9 mouse cellular contexts compared by ENCODE assay signal in genomic region chr11:4220443-4221400, GRCm38 (mm10). TPM values are rescaled to one million over a fixed set of nuclear protein-coding genes. Genes with fewer than 3 reads are reported as not detected.
DNase-seq lines count a peak whose midpoint lies in the region; ATAC-seq lines count a peak whose summit lies in the region.
"Had no signal": no experiment of that assay in that cellular context is flagged by ENCODE, and none has a peak within 500 bp of the region (broad histone marks: within the 10 kb centered on the region; RNA-seq: fewer than 3 reads in every experiment).

No protein-coding gene starts in this region.

- 55% methylated on average over 28 of the region's 28 CpGs for WGBS in intestine, embryonic 16.5 days
- WGBS in liver, embryonic 11.5 days, result 47% methylated on average over 28 of the region's 28 CpGs

- no peak overlapping the region for H3K27ac ChIP-seq in intestine, embryonic 16.5 days (ENCODE audit: low read length)
- no peak overlapping the region for H3K27ac ChIP-seq in liver, embryonic 11.5 days (ENCODE audit: low read depth, low read length)

- peak; percentile 55 for ATAC-seq in erythroid progenitor cell, adult 5-6 weeks (replicated peaks; ENCODE audit: low FRiP score, poor library complexity, severe bottlenecking)
- peak; percentile 17; the same call in 1 of the 2 replicates for ATAC-seq in intestine, embryonic 16.5 days
- no peak; the same call in 1 of the 2 replicates for ATAC-seq in liver, embryonic 11.5 days (replicated peaks; ENCODE audit: low FRiP score)

- H3K36me3 ChIP-seq in intestine, embryonic 16.5 days (ENCODE audit: control insufficient read depth, insufficient read depth, low read length), result no peaks in the 10 kb centered on the region
- H3K36me3 ChIP-seq in liver, embryonic 11.5 days (ENCODE audit: control insufficient read depth, insufficient read depth, low read length), result no peaks in the 10 kb centered on the region

- H3K4me3 ChIP-seq in intestine, embryonic 16.5 days (ENCODE audit: low read length), result no peak overlapping the region
- no peak overlapping the region for H3K4me3 ChIP-seq in liver, embryonic 11.5 days (ENCODE audit: low read depth, low read length)

- H3K9ac ChIP-seq in intestine, embryonic 16.5 days (ENCODE audit: low read depth, low read length), result no peak overlapping the region
- no peak overlapping the region for H3K9ac ChIP-seq in liver, embryonic 11.5 days (ENCODE audit: low read depth, low read length)

- peaks cover 9% of the 10 kb centered on the region; the same call in 1 of the 2 replicates for H3K4me1 ChIP-seq in intestine, embryonic 16.5 days (ENCODE audit: control insufficient read depth, insufficient read depth, low read length)
- peaks cover 26% of the 10 kb centered on the region for H3K4me1 ChIP-seq in liver, embryonic 11.5 days (replicated peaks; ENCODE audit: control insufficient read depth, insufficient read depth, low read length)

- H3K4me2 ChIP-seq in intestine, embryonic 16.5 days (ENCODE audit: low read depth, low read length), result no peak overlapping the region
- no peak overlapping the region for H3K4me2 ChIP-seq in liver, embryonic 11.5 days

- H3K9me3 ChIP-seq in intestine, embryonic 16.5 days (ENCODE audit: control insufficient read depth, low read length), result no peaks in the 10 kb centered on the region
- H3K9me3 ChIP-seq in liver, embryonic 11.5 days (ENCODE audit: control insufficient read depth, low read length), result no peaks in the 10 kb centered on the region

- DNase-seq in 3134 (ENCODE audit: extremely low read depth, insufficient read length, low spot score), result peak; percentile 69
- DNase-seq in CD8-positive naive resting alpha-beta T cell, adult 2 months (ENCODE audit: low read depth in 2 of 2, low spot score in 2 of 2), result peak; percentile 83 to 87
- DNase-seq in brain, adult 2 months (ENCODE audit: low read depth, low spot score), result peak; percentile 67
- peak; percentile 81 for DNase-seq in liver, embryonic 11.5 days (ENCODE audit: low spot score)
- peak; percentile 82 for DNase-seq in retina, embryonic 14.5 days (ENCODE audit: low spot score)
- DNase-seq in thymus, postnatal 36 days, result peak; percentile 81 to 87

- H3K27me3 ChIP-seq in intestine, embryonic 16.5 days (replicated peaks; ENCODE audit: control insufficient read depth, insufficient read depth, low read length), result no peaks in the 10 kb centered on the region
- peaks cover 5% of the 10 kb centered on the region; the same call in 1 of the 2 replicates for H3K27me3 ChIP-seq in liver, embryonic 11.5 days (replicated peaks; ENCODE audit: control insufficient read depth, insufficient read depth, low read length)

RNA-seq across cellular contexts. Expression of gene Castor1, which starts 2.7 kb away (rescaled TPM):
- total RNA-seq in erythroid progenitor cell, adult 5-6 weeks (2015; ENCODE audit: low replicate concordance), result not detected in 2 replicates
- 2.6 TPM in 1 of 2 replicates, not detected in the other for total RNA-seq in erythroid progenitor cell, adult 5-6 weeks (2017; ENCODE audit: low replicate concordance)
- polyA plus RNA-seq in intestine, embryonic 16.5 days (2015; fragmentation: Nextera tagmentation; extraction: Ambion mirVana), result 5.9 and 7.3 TPM in 2 replicates
- 2.0 and 2.4 TPM in 2 replicates for polyA plus RNA-seq in liver, embryonic 11.5 days (2014; fragmentation: Nextera tagmentation; extraction: Ambion mirVana)

RNA-seq across cellular contexts. Expression of gene Osm, which starts 15.5 kb away (rescaled TPM):
- total RNA-seq in erythroid progenitor cell, adult 5-6 weeks (2015; ENCODE audit: low replicate concordance), result 2.2 and 4.6 TPM in 2 replicates
- total RNA-seq in erythroid progenitor cell, adult 5-6 weeks (2017; ENCODE audit: low replicate concordance), result 3.7 and 4.3 TPM in 2 replicates
- 0.07 and 0.12 TPM in 2 replicates for polyA plus RNA-seq in intestine, embryonic 16.5 days (2015; fragmentation: Nextera tagmentation; extraction: Ambion mirVana)
- 0.32 and 0.33 TPM in 2 replicates for polyA plus RNA-seq in liver, embryonic 11.5 days (2014; fragmentation: Nextera tagmentation; extraction: Ambion mirVana)
- polyA plus RNA-seq: stomach, embryonic 14.5 days had no signal

RNA-seq across cellular contexts. Expression of gene Tbc1d10a, which starts 34.1 kb away (rescaled TPM):
- total RNA-seq in erythroid progenitor cell, adult 5-6 weeks (2015; ENCODE audit: low replicate concordance), result 2.2 and 2.5 TPM in 2 replicates
- total RNA-seq in erythroid progenitor cell, adult 5-6 weeks (2017; ENCODE audit: low replicate concordance), result 3.0 and 4.2 TPM in 2 replicates
- 34.0 and 37.2 TPM in 2 replicates for polyA plus RNA-seq in intestine, embryonic 16.5 days (2015; fragmentation: Nextera tagmentation; extraction: Ambion mirVana)
- polyA plus RNA-seq in liver, embryonic 11.5 days (2014; fragmentation: Nextera tagmentation; extraction: Ambion mirVana), result 13.2 and 13.6 TPM in 2 replicates

RNA-seq across cellular contexts. Expression of gene Lif, which starts 36.6 kb away (rescaled TPM):
- total RNA-seq in erythroid progenitor cell, adult 5-6 weeks (2015; ENCODE audit: low replicate concordance), result not detected in 2 replicates
- total RNA-seq in erythroid progenitor cell, adult 5-6 weeks (2017; ENCODE audit: low replicate concordance), result 0.39 TPM in 1 of 2 replicates, not detected in the other
- polyA plus RNA-seq in intestine, embryonic 16.5 days (2015; fragmentation: Nextera tagmentation; extraction: Ambion mirVana), result 0.95 and 0.98 TPM in 2 replicates
- 0.06 TPM in 1 of 2 replicates, not detected in the other for polyA plus RNA-seq in liver, embryonic 11.5 days (2014; fragmentation: Nextera tagmentation; extraction: Ambion mirVana)
